Mouse (Mus musculus) spleen, adult 2 months (tissue): ENCODE measurements around the gene Mepce.

ENCODE experiments used
- CTCF ChIP-seq: fragments of 200-500 bp; IDR thresholded peaks from 2 replicates; pipeline ENCODE4 v1.5.1; 2011; ENCODE audit warnings: mild to moderate bottlenecking, inconsistent platforms; ENCODE audit not compliant: insufficient read depth, insufficient read length, insufficient replicate concordance; ENCODE audit errors: extremely low read depth
- POLR2A ChIP-seq: fragments of 200-500 bp; IDR thresholded peaks from 2 replicates; pipeline ENCODE4 v1.6.1; 2011; ENCODE audit warnings: low read depth, low read length, inconsistent platforms

GRCm38 (mm10) chr5:137786109-137786942 lies 1.1 kb downstream of the Mepce start:
- peak; percentile 95 for TF ChIP-seq POLR2A
- no peak for TF ChIP-seq CTCF
